Mouse (Mus musculus): ENCODE measurements around the gene Btbd9. TPM values are rescaled to one million over a fixed set of nuclear protein-coding genes. Genes with fewer than 3 reads are reported as not detected.

Btbd9 gene
- polyA plus RNA-seq, 1 experiment, result 32.7 TPM

DNA sequence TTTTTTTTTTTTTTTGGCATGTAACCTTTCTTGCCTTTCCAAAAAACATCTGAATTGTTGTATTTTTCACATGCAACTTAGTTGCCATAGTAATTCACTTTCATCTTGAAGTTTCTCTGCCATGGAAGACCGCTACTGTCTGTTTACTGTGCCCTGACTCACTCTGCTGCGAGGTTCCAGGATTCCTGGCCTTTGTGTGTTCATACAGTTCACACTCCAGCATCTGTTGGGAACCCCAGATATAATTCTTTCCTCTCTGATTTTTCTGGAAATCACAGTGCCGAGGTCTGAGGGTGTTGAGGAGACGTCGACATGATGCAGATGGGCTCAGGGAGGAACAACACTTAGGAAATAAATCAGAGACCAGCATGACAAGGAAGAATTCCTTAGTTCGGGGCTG lies 283.6 kb downstream of the Btbd9 start:
- 84% methylated on average over 6 of the region's 6 CpGs for WGBS
- TF ChIP-seq POLR2A (IDR thresholded peaks at IDR 0.05; ENCODE audit: borderline replicate concordance, insufficient read depth, low read length), result no peak
- TF ChIP-seq CTCF (IDR thresholded peaks at IDR 0.05; ENCODE audit: borderline replicate concordance, insufficient read depth, low read depth, low read length), result no peak
- no peak for DNase-seq
- Histone ChIP-seq H3K27me3 (ENCODE audit: control insufficient read depth, insufficient read depth, low read length) (no peaks in the 10 kb centered on the region), H3K4me3 (replicated peaks; ENCODE audit: insufficient read depth, low read depth, low read length) (no peak overlapping the region), H3K4me1 (ENCODE audit: control insufficient read depth, insufficient read depth, low read length) (no peaks in the 10 kb centered on the region), H3K27ac (ENCODE audit: insufficient read depth, low read length) (no peak overlapping the region)

- WGBS, result 96% methylated on average over 2 of the region's 2 CpGs
- TF ChIP-seq CTCF (IDR thresholded peaks at IDR 0.05; ENCODE audit: borderline replicate concordance, insufficient read depth, low read depth, low read length) (no peak), POLR2A (IDR thresholded peaks at IDR 0.05; ENCODE audit: borderline replicate concordance, insufficient read depth, low read length) (no peak)
Measured at GRCm38 (mm10) chr17:30285641-30286040, 290.6 kb downstream of the Btbd9 start.

GRCm38 (mm10) chr17:30283460-30284050 lies 292.7 kb downstream of the Btbd9 start:
- Histone ChIP-seq H3K27ac (ENCODE audit: insufficient read depth, low read length) (no peak overlapping the region), H3K27me3 (ENCODE audit: control insufficient read depth, insufficient read depth, low read length) (no peaks in the 10 kb centered on the region), H3K4me1 (ENCODE audit: control insufficient read depth, insufficient read depth, low read length) (peaks cover 13% of the 10 kb centered on the region; the same call in 1 of the 2 replicates), H3K4me3 (replicated peaks; ENCODE audit: insufficient read depth, low read depth, low read length) (no peak overlapping the region)
- no peak for TF ChIP-seq CTCF (IDR thresholded peaks at IDR 0.05; ENCODE audit: borderline replicate concordance, insufficient read depth, low read depth, low read length)
- TF ChIP-seq POLR2A (IDR thresholded peaks at IDR 0.05; ENCODE audit: borderline replicate concordance, insufficient read depth, low read length), result no peak
- WGBS, result 45% methylated on average over 4 of the region's 4 CpGs
- DNase-seq, result no peak

More at GRCm38 (mm10) chr17:30285641-30286040, 290.6 kb downstream of the Btbd9 start:
- no peak for DNase-seq
- Histone ChIP-seq H3K27ac (ENCODE audit: insufficient read depth, low read length) (no peak overlapping the region), H3K27me3 (ENCODE audit: control insufficient read depth, insufficient read depth, low read length) (no peaks in the 10 kb centered on the region), H3K4me3 (replicated peaks; ENCODE audit: insufficient read depth, low read depth, low read length) (no peak overlapping the region), H3K4me1 (ENCODE audit: control insufficient read depth, insufficient read depth, low read length) (peaks cover 10% of the 10 kb centered on the region; the same call in 1 of the 2 replicates)

DNA sequence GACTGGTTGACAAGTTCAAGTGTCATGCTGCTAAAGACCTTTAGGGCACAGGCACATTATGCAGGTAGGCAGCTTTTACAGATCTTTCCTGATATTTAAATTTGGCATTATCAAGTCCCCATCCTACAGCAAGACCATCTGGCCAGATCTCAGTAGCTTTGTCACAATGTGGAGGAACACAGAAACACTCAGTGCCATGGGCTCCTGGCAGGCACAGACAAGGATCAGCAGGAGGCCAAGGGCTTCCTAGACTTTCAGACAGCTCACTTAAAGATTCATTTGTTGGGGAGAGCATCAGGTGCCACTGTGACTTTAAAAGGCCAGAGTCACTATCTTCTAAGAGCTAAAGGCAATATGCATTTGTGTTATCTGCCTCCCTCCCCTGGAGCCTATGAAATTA lies 293.3 kb downstream of the Btbd9 start:
- Histone ChIP-seq H3K27ac (ENCODE audit: insufficient read depth, low read length) (no peak overlapping the region), H3K4me1 (ENCODE audit: control insufficient read depth, insufficient read depth, low read length) (peaks cover 13% of the 10 kb centered on the region; the same call in 1 of the 2 replicates), H3K27me3 (ENCODE audit: control insufficient read depth, insufficient read depth, low read length) (no peaks in the 10 kb centered on the region), H3K4me3 (replicated peaks; ENCODE audit: insufficient read depth, low read depth, low read length) (no peak overlapping the region)
- peak; percentile 74 to 88 for DNase-seq
- TF ChIP-seq CTCF (IDR thresholded peaks at IDR 0.05; ENCODE audit: borderline replicate concordance, insufficient read depth, low read depth, low read length) (no peak), POLR2A (IDR thresholded peaks at IDR 0.05; ENCODE audit: borderline replicate concordance, insufficient read depth, low read length) (no peak)

GRCm38 (mm10) chr17:30280323-30281118 lies 295.8 kb downstream of the Btbd9 start:
- 90% methylated on average over 7 of the region's 7 CpGs for WGBS
- H3K4me1 ChIP-seq (ENCODE audit: control insufficient read depth, insufficient read depth, low read length), result peaks cover 13% of the 10 kb centered on the region; the same call in 1 of the 2 replicates
- H3K27ac ChIP-seq (ENCODE audit: insufficient read depth, low read length), result no peak overlapping the region

GRCm38 (mm10) chr17:30279684-30280083 lies 296.6 kb downstream of the Btbd9 start:
- H3K4me1 ChIP-seq (ENCODE audit: control insufficient read depth, insufficient read depth, low read length), result peaks cover 13% of the 10 kb centered on the region; the same call in 1 of the 2 replicates
- H3K27me3 ChIP-seq (ENCODE audit: control insufficient read depth, insufficient read depth, low read length), result no peaks in the 10 kb centered on the region
- 86% methylated on average over 5 of the region's 5 CpGs for WGBS
- H3K4me3 ChIP-seq (replicated peaks; ENCODE audit: insufficient read depth, low read depth, low read length), result no peak overlapping the region
- no peak for TF ChIP-seq POLR2A (IDR thresholded peaks at IDR 0.05; ENCODE audit: borderline replicate concordance, insufficient read depth, low read length)
- TF ChIP-seq CTCF (IDR thresholded peaks at IDR 0.05; ENCODE audit: borderline replicate concordance, insufficient read depth, low read depth, low read length), result no peak
- DNase-seq, result no peak
- H3K27ac ChIP-seq (ENCODE audit: insufficient read depth, low read length), result no peak overlapping the region

More at GRCm38 (mm10) chr17:30280323-30281118, 295.8 kb downstream of the Btbd9 start:
- Histone ChIP-seq H3K27me3 (ENCODE audit: control insufficient read depth, insufficient read depth, low read length) (no peaks in the 10 kb centered on the region), H3K4me3 (replicated peaks; ENCODE audit: insufficient read depth, low read depth, low read length) (no peak overlapping the region)
- no peak for DNase-seq
- TF ChIP-seq CTCF (IDR thresholded peaks at IDR 0.05; ENCODE audit: borderline replicate concordance, insufficient read depth, low read depth, low read length) (no peak), POLR2A (IDR thresholded peaks at IDR 0.05; ENCODE audit: borderline replicate concordance, insufficient read depth, low read length) (no peak)

DNA sequence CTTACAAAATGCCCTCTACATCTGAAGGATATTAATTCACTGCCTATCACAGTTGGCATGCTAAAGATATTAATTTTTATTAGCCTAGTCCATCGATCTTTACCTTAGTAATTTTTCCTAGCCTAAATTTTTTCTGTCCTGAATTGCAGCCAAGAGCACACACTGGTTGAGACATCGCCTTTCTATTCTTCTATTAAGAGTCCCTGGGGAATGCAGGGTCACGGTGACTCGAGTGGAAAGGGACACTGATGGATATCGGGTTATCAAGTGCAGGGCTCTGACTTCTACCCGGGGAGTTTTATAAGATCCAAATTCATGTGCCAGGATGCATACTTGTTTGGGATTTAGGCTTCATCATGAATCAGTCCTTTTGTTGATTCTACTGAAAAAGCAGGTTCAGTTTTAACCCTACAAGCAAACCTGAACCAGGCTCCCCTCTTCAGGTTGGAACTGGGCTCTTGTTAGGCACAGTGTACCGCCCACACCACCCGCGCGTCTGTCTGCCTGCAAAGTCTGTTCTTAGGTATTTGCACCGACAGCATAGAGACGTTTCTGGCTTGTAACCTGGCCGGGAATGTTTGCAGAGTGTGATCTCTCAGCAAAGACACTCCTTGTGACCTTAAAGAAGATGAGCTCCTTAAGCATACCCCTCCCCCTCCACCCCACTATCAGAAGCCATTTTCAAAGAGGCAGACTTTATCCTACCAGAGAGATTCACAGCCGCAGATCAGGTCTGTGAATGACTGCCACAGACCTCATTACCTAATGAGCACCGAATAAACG lies 297.5 kb downstream of the Btbd9 start:
- 82% methylated on average over 16 of the region's 16 CpGs for WGBS
- H3K4me3 ChIP-seq (replicated peaks; ENCODE audit: insufficient read depth, low read depth, low read length), result no peak overlapping the region
- TF ChIP-seq CTCF (IDR thresholded peaks at IDR 0.05; ENCODE audit: borderline replicate concordance, insufficient read depth, low read depth, low read length) (no peak), POLR2A (IDR thresholded peaks at IDR 0.05; ENCODE audit: borderline replicate concordance, insufficient read depth, low read length) (no peak)
- peaks cover 10% of the 10 kb centered on the region; the same call in 1 of the 2 replicates for H3K4me1 ChIP-seq (ENCODE audit: control insufficient read depth, insufficient read depth, low read length)
- DNase-seq, result no peak
- no peaks in the 10 kb centered on the region for H3K27me3 ChIP-seq (ENCODE audit: control insufficient read depth, insufficient read depth, low read length)
- no peak overlapping the region for H3K27ac ChIP-seq (ENCODE audit: insufficient read depth, low read length)
